Mouse (Mus musculus) erythroblast, embryonic 14.5 days (primary cell): ENCODE data around the gene Fry.

Source experiments
- GATA1 ChIP-seq: IDR thresholded peaks from 2 replicates; pipeline ENCODE4 v1.6.1; 2012; ENCODE audit warnings: low read length, inconsistent platforms, mixed read lengths
- TAL1 ChIP-seq: IDR thresholded peaks from 3 replicates; pipeline ENCODE4 v1.6.1; 2012; ENCODE audit warnings: low read length, inconsistent platforms, mixed read lengths

DNA sequence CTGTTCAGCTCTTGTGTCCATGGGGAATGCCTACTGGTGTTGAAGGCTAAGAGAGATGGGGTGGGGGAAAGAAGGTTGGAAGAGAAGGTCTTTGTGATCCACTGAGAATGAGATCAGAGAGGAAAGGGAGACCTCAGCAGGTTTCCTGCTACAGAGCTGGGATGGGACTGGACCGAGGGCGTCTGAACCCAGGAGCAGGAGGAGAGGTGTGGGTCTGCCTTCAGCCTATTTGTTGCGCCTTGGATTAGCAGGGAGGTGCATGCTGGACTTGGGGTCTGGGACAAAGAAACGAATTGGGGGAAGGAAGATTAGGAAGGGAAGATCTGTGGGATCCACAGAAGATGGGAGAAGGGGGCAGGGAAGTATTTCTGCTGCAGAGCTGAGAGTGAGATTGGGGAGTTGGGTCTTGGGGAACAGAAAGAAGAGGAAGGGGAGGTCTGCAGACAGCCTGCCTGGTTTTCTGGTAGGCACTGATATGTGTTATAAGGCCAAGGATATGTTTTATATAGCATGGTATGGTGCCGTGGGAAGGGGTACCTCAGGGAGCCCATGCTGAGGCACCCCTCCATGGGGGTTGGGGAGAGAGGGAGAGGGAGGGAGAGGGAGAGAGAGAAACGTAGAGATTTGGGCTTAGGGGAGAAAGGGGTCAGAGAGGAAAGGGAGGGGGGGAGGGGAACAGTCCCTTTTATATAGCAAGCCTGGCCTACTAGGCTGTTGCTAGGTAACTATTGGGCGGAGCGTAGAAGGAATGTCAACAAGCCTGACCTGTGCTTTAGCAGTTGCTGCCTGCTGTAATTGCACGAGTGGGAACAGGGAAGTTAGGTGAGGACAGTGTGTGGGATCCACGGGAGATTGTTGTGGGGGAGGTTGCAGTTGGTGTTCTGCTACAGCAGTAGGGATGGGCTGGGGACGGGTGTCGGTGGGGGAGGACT is 38.3 kb upstream of the Fry start:
- TF ChIP-seq TAL1 (no peak), GATA1 (no peak)
